Mouse (Mus musculus) brain, adult 2 months (tissue): ENCODE results near the gene Slc35g3.

Source experiments
- DNase-seq: peaks from one replicate; pipeline ENCODE4 v3.0.0; 2011; ENCODE audit warnings: low read depth, low spot score

The Slc35g3 gene

DNA sequence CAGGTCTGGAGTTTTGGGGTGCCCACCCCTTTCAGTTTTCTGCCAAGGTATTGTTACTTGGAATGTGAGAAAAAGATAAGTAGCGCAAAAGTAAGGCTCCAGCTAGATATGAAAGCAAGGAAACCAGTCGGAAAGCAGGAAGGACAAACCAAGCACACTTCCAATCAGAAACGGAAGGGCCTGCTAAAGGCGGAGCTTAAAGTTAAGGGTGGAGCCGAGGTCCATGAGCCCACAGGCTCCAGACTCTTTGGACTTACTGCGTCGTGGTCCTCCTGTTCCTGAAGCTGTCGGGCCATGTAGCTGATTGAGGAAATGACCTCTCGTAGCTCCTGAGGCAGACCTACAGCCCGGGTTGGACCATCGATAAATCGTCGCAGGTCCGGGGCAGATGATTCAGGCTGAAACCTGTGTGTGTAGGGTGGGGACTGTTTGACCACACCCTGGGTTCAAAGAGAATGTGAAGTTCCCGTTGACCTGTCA lies 23.1 kb upstream of the Slc35g3 start:
- no peak for DNase-seq

DNA sequence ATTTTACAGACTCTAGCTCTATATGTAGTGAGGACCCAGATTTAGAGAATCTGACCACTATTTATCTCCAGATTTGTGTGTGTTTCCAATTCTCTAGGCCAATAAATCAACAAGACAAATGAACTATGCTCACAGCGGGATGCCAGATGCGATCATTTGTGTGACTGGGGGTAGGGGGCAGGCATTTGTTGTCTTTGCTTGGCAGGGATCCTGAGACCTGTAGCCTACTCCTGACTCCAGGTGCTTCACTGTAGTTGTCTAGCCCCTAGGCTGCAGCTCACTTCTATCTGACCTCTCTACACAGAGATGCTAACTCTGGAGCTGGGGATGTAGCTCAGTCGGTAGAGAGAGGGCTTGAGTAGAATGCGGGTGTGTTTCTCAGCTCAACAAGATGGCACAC lies 20.1 kb upstream of the Slc35g3 start:
- DNase-seq: no peak

DNA sequence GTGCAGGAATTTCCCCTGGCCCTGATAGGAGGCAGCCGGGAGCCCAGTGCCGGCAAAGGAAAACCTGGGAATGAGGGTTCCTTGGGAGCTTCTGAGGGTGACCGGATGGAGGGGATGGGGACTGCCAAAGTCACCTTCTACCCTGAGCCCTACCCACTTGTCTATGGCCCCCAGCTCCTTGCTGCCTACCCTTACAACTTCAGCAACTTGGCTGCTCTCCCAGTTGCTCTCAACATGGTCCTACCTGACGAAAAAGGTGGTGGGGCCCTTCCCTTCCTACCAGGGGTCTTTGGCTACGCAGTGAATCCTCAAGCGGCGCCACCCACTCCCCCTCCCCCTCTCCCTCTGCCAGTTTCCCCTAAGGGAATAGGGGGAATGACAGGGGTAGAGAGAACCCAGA lies 17.2 kb upstream of the Slc35g3 start:
- DNase-seq: no peak

DNA sequence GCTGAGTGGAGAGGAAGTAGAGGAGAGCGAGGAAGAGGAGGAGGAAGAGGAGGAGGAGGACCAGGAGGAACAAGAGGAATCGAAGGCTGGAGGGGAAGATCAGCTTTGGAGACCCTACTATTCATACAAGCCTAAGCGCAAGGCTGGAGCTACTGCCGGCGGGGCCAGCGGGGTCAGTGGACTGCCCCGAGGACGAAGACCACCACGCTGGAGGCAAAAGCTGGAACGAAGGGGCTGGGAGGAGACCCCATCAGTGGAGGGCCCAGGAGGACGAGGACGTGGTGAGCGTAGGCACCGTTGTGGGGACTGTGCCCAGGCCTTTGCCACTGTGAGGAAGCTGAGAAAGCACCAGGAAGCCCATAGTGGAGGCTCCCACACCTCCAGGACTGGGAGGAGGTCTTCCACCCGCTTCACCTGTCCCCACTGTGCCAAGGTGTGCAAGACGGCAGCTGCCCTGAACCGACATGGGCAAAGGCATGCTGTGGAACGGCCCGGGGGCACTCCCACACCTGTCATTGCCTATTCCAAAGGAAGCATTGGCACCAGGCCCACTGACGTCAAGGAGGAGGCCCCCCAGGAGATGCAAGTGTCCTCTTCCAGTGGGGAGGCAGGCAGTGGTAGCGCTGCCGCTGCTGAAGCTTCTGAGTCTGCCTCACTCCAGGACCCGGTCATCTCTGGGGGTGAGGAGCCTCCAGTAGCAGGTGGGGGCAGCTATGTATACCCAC lies 16.7 kb upstream of the Slc35g3 start:
- peak; percentile 42 for DNase-seq

DNA sequence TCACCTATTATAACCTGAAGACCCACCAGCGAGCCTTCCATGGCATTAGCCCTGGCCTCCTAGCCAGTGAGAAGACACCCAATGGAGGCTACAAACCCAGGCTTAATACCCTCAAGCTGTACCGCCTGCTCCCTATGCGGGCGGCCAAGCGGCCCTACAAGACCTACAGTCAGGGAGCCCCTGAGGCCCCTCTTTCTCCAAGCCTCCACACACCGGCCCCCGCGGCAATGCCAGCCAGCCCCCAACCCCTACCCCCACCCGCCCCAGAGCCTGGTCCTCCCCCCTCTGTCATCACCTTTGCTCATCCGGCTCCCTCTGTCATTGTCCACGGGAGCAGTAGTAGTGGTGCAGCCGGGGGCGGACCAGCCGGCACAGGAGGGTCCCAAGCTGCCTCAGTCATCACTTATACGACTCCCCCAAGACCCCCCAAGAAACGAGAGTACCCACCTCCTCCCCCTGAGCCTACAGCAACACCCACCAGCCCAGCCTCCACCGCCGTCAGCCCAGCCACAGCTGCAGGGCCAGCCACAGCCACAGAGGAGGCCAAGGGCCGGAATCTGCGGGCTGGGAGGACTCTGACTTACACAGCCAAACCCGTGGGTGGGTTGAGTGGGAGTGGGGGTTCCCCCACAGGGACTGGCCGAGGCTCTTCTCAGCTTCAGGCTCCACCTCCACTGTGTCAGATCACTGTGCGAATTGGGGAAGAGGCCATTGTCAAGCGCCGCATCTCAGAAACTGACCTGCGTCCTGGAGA lies 15.9 kb upstream of the Slc35g3 start:
- DNase-seq: no peak

DNA sequence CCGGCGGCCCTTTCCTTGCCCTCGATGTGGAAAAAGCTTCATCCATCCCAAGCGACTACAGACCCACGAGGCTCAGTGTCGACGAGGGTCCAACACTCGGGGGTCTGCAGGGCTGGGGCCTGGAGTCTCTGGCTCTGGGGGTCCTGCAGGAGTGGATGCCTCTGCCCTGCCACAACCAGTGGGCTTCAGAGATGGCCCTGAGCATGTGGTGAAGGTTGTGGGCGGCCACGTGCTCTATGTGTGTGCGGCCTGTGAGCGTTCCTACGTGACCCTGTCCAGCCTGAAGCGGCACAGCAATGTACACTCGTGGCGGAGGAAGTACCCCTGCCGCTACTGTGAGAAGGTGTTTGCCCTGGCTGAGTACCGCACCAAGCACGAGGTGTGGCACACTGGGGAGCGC lies 14.7 kb upstream of the Slc35g3 start:
- no peak for DNase-seq

DNA sequence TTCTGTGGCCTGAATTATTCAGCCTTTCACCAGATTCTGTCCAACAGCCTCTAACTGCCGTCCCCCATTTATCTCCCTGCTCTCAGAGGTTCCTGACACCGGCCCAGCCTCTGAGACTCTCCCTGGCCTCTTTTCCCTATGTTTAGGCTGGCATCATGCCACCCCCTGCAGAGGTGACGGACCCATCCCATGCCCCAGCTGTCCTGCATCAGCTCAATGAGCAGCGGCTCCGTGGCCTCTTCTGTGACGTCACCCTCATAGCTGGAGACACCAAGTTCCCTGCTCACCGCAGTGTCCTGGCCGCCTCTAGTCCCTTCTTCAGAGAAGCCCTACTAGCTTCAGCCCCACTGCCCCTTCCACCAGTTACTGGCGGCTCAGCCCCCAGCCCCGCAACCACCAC lies 13.9 kb upstream of the Slc35g3 start:
- no peak for DNase-seq

DNA sequence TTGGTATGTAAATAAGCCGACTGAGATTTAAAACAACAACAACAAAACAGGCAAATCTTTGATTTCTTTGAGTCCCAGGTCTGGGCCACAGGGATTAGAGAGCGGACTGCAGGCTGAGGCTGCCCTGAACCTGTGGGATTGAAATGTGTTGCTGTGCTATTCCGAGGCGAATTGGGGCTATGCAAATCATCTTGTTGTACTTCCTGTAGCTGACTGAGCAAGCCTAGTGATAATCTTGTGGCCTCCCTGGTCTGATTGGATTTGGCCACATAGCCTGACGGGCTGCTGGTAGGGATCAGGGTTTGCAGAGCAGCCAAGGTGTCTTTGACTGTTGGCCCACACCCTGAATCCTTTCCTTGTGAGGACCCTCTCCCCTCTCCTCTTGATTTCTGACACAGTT lies 13.2 kb upstream of the Slc35g3 start:
- no peak for DNase-seq

DNA sequence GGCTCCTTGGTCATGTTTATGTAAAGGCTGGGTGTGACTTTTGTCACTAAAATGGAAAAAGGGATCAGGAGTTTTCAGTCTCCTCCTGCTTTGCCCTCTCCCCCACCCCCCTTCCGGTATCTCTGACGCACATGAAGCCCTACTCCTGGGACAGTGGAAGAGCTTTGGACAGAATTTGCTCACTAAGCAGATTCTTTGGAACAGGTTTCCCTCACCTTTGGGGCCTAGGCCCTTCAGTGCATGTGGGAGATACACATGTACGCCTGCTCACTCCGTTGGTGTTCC lies 5.8 kb upstream of the Slc35g3 start:
- DNase-seq: peak; percentile 38

DNA sequence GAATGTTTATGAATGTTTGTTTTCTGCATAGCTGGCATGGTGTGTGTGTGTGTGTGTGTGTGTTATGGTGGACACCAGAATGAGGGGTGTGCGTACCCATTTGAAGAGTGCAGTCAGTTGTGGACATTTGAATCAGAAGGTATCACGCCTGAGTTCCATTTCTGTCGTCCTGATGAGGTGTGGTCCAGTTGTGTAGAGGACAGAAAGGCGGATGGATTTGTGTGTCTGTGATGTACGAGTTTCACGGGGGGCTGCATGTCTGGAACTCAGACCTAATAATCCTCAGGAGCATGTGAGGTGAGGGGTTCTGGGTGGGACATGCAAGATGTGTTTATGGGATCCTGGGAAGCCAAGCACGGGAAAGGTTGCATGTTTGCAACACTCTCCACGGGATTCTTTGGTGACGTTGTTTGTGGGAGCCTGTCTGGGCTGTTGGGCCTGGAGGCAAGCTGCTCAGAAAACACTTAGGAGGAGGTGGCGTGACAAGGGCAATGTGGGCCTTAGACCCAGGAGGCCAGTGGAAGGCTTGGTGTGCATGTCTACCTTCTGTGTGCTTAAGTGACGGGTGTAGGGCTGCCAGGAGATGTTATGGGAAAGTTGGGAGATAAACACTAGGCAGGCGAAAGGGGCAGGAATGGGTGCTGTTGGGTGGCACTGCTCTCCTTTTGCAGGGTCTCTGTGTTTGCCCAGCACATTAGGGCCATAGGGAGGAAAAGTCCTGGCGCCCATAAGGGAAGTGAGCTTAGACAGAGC lies 5.3 kb upstream of the Slc35g3 start:
- peak; percentile 48 for DNase-seq

DNA sequence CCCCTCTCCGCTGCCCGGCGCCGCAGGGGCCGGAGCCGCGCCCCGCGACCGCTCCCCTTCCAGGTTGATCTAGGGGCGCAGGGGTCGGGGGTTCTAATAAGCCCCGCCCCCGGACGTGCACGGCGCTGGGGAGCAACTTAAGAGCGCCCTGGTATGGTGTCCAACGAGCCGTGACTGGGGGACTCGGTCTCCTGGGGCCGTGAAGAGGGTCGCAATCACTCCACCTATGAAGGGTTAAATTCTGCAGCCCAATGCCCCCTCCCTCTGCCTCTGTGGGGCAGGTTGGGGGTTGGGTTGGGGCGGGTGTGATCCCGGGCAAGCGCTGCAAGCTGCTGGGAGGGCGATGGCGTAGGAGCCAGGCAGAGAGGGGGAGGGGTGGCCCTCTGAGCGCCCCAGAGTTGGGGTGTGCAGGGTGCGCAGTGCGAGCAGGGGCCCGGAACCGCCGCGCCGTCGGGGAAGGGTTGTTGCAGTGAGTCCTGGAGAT lies 4.4 kb upstream of the Slc35g3 start:
- peak; percentile 86 for DNase-seq

DNA sequence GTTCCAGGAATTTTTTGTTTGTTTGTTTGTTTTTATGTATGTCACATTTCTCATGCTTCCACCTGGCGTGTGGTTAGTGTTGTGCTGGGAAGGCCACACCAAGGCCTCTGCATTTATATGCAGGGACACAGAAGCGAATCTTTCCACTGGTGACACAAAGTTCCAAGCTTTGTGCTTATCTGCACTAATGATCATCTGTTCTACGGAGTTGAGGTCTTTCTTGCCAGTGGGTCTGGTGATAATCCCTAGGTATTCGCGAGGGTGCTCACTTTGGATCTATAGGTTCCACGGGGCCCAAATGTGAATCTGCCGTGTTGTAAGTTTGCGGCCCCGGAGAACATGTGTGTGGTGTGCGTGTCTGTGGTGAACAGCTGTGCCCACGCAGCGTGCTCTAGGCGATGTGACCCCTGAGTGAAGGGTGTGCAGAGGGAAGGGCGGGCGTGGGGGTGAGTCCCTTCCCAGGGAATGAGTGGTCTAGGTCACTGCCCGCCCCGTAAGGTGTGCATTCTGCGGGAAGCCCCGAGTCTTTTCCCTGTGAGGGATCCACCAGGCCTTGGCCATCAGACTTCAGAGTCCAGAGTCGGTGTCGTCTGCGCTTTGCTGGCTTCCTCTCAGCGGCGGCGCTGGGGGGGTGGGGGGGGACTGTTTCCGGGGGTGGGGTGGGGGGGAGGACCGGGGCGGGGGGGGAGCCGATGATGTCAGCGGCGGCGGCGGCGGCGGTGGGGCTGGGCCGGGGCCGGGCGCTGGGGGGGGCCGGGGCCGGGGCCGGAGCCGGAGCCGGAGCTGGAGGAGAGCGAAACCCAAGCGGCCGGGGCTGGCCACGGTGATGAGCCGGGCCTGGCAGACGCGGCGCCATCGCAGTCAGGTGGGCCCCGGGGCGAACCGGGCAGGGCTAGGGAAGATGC lies 3.7 kb upstream of the Slc35g3 start, which contains the start of gene Zbtb4:
TSS of gene Zbtb4 (plus strand) at position 692 of the 905 bp plus-strand sequence.
- DNase-seq: peak; percentile 71

DNA sequence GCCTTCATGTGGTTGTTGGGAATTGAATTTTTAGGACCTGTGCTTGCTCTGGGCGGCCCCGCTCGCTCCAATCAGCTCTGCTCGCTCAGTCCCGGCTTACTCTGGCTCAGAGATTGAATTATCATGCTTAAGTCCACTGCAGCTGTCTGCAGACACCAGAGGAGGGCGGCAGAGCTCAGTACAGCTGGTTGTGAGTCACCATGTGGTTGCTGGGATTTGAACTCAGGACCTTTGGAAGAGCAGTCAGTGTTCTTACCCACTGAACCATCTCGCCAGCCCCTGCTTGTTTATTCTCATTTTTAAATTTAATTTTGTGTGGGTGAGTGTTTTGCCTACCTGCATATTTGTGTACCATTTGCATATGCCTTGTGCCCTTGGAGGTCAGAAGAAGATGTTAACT lies 1.8 kb upstream of the Slc35g3 start:
- DNase-seq: no peak

DNA sequence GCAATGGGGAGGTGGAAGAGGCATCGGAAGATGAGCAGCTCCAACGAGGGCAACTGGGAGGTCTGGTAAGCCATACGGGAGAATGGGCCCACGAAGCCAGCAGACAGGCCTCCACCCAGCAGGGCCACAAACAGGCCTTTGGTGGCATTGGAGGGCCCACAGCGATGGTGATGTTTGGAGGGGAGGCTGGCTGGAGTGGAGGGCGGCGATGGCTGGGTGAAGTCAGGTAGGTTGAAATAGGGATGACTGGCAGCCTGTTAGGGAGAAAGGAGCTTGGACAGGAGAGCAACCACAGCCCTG lies 917 bp downstream of the Slc35g3 start:
- no peak for DNase-seq

DNA sequence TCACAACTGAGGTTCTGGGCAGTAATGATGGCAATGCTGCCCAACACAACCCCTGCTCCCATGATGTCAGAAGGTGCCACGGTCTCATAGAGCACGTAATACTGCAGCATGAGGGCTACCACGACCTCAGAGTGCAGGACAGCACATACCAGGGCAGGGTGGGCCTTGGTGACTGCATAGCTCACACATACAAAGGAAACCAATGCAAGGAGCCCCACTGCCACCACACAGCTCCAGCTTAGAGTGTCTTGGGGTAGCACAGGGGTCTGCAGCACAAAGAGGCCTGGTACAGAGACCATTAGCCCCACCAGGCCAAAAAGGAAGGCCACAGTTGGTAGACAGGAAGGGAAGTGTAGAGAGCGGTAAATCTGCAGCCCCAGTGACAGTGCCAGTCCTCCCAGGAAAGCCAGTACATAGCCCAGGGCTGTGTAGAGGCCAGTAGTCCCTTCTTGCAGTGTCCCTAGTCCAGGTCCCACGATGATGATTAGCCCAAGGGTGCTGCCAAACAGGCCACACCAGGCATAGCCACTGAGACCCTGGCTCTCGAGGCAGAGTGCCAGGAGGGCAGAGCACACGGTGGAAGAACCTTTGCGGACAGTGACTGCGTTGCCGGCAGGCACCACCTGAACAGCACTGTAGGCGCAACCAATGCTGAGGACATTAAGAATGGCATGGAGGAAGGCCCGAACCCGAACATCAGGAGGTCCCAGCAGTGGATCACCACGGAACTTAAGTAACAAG lies 1.4 kb downstream of the Slc35g3 start:
- DNase-seq: no peak

DNA sequence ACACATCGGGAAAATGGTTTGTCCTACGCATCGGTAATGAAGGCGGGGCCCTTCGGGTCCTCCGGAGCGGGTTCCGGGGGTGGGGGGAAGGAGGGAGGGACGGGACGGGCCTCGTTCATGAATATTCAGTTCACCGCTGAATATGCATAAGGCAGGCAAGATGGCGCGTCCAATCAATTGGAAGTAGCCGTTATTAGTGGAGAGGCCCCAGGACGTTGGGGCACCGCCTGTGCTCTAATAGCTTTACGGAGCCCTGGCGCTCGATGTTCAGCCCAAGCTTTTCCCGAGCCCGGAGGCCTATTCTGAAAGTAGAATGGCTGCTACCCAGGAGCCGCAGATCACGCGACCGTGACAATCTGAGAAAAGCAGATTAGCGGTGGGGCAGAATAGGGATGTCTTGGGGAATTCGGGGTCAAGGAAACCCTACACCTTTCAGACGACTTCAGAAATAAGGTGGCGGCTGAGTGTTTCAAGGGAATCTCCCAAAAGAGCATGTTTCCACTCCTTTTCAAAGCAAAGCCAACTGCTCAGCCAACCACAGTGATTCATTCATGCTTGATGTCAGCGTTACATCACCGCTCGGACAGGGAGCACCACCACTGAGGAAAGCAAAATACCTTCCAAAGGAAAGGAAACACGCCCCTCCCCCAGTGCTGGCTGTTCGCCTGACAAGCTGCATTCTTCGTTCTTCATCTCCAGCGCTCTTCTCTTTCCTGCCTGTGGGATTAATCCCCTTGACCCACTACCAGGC lies 2.6 kb downstream of the Slc35g3 start:
- DNase-seq: peak; percentile 98

DNA sequence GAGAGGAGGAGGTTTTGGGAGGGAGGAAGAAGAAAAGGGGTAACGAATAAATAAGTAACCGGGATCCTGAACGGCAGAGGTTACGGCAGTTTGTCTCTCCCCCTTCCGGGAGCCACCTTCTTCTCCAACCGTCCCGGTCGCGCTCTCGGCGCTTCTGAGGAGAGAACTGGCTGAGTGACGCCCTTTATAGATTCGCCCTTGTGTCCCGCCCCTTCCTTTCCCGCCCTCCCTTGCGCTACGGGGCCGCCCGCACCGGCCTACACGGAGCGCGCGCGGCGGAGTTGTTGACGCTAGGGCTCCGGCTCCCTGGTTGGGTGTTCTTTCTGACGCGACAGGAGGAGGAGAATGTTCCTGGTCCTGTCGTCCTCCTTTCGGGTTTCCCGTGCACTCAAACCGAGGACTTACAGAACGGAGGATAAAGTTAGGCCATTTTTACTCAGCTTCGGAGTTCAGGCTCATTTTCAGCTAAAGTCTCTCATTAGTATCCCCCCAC lies 3.2 kb downstream of the Slc35g3 start, which contains the start of gene Polr2a:
TSS of gene Polr2a (minus strand) at position 160 of the 493 bp plus-strand sequence.
- peak; percentile 99 for DNase-seq

DNA sequence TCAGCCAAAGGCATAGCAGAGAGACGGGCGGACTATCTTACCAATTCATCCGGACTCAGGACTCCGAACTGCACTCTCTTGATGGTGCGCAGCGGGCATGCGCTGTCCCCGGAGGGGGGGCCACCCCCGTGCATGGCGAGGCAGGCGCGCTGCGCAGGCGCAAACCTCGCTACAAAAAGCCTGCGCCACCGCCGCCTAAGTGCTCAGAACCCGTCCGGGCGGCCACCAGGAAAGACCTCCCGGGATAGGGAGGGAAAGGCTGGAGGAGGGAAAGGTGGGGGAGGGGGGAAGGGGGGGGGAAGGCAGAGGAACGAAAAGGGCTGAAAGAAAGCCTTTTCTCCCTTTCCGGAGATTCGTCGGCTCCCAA lies 3.7 kb downstream of the Slc35g3 start:
- peak; percentile 98 for DNase-seq

DNA sequence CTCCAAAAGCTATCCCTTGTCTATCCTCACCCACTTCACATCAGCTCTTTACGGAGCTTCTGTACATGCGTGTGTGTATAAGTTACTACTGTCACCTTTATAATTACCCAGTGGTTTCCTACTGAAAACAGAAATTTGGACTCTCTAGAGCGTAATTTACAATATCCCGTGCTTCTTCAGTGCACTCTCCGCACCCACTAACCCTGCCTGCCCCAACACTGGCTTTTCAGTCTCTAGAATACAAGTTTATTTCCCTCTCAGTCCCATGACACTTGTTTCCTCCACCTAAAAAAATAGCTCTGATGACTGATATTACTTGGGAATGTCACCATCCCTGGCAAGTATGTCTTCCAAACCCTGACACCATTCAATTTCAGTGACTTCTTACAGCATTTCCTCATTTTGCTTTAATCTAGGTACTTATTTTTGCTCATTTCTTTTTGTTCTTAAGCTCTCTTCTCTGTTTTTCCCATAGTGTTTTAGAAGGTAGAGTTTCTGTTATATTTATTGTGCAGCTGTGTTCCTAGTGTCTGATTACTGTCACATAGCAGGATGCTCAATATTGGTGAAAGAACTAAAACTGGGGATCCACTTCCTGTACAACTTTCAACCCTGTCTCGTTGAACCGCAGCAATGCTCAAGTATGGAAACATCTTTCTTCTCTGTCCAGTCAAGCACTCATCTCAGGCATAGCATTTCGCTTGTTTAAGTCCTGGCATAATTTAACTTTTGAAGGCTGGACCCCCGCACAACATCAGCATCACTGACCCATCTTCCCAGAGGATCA lies 4.3 kb downstream of the Slc35g3 start:
- no peak for DNase-seq
